1 mouse cellular context compared by ENCODE assay signal in genomic region chrX:73343802-73344201, GRCm38 (mm10).
TF ChIP-seq lines count a peak whose summit lies in the region.

No protein-coding gene starts in this region.

TF ChIP-seq in MEL, 35 proteins besides CTCF, POLR2A, EP300 and RAD21 (continued from another document):
- TF ChIP-seq ELF1 (IDR thresholded peaks at IDR 0.05; ENCODE audit: low read depth, low read length) (no peak), USF2 (IDR thresholded peaks at IDR 0.05; ENCODE audit: borderline replicate concordance in 1 of 2, insufficient read depth in 1 of 2, low read depth in 1 of 2, low read length in 2 of 2) (no peak), NELFE (IDR thresholded peaks at IDR 0.05; ENCODE audit: low read depth, low read length) (no peak), ZC3H11A (IDR thresholded peaks at IDR 0.05; ENCODE audit: low read depth, low read length) (no peak), TCF12 (IDR thresholded peaks at IDR 0.05; ENCODE audit: low read depth, low read length) (peak; percentile 81), RCOR1 (IDR thresholded peaks at IDR 0.05; ENCODE audit: low read depth, low read length) (peak; percentile 98), MAZ (IDR thresholded peaks at IDR 0.05; ENCODE audit: low read depth, low read length) (no peak), SMC3 (IDR thresholded peaks at IDR 0.05; ENCODE audit: low read depth, low read length) (no peak), ETS1 (IDR thresholded peaks at IDR 0.05; ENCODE audit: low read depth, low read length) (peak; percentile 62), GATA1 (IDR thresholded peaks at IDR 0.05; ENCODE audit: low read depth, low read length) (peak; percentile 79), TAL1 (IDR thresholded peaks at IDR 0.05; ENCODE audit: low read length) (peak; percentile 58), ZNF384 (IDR thresholded peaks at IDR 0.05; ENCODE audit: low read depth, low read length) (no peak), JUND (IDR thresholded peaks at IDR 0.05; ENCODE audit: low read depth, low read length) (no peak), MYB (IDR thresholded peaks at IDR 0.05; ENCODE audit: low read depth, low read length) (no peak), TBP (IDR thresholded peaks at IDR 0.05; ENCODE audit: low read depth, low read length) (0 out of 2 replicates have a peak, but pooled peaks have one; percentile 14), USF1 (IDR thresholded peaks at IDR 0.05; ENCODE audit: low read depth, low read length) (no peak), ZKSCAN1 (IDR thresholded peaks at IDR 0.05; ENCODE audit: low read depth, low read length) (no peak), POLR2AphosphoS5 (IDR thresholded peaks at IDR 0.05; ENCODE audit: borderline replicate concordance, low read depth, low read length) (no peak), MYC (IDR thresholded peaks at IDR 0.05; ENCODE audit: low read depth, low read length) (no peak), E2F4 (IDR thresholded peaks at IDR 0.05; ENCODE audit: borderline replicate concordance, low read depth, low read length) (no peak), MXI1 (IDR thresholded peaks at IDR 0.05; ENCODE audit: low read depth, low read length) (no peak), CHD2 (IDR thresholded peaks at IDR 0.05; ENCODE audit: low read length) (no peak), POLR2AphosphoS2 (IDR thresholded peaks at IDR 0.05; ENCODE audit: low read length) (no peak), CHD1 (IDR thresholded peaks at IDR 0.05; ENCODE audit: low read depth, low read length) (no peak), ZMIZ1 (IDR thresholded peaks at IDR 0.05; ENCODE audit: low read depth, low read length) (no peak), SIN3A (IDR thresholded peaks at IDR 0.05; ENCODE audit: low read length) (0 out of 2 replicates have a peak, but pooled peaks have one; percentile 19), NRF1 (IDR thresholded peaks at IDR 0.05; ENCODE audit: insufficient read depth, low read depth, low read length, poor library complexity, severe bottlenecking) (no peak)
